Mouse (Mus musculus): ENCODE measurements at regions not wholly inside any gene's neighbourhood (a gene's known extent, or its start where the extent isn't known, plus 50 kb on each side); places are given as distances from the start of the nearest gene placed in this dataset.
A peak's percentile ranks its signal among the peaks of the same experiment; 100 is the strongest.

DNA sequence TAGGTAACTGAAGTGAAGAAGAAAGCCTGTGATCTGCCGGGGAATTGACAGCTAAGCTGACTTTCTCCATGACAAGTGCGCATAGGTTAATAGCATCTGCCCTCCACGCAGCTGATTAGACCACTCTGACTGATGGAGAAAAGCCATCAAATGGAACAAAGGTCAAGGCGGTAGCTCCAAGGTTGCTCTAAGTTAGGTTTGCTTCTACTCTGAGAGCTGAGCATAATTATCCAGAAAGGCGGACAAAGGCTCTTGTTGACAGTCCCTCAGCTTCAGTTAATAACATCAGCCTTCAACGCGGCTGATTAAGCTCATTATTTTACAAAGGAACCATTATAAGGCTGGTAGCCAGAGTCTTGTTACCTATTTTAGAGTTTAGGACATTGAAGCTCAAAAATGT lies 54.0 kb upstream of the Enpep start:
- no peak for DNase-seq

DNA sequence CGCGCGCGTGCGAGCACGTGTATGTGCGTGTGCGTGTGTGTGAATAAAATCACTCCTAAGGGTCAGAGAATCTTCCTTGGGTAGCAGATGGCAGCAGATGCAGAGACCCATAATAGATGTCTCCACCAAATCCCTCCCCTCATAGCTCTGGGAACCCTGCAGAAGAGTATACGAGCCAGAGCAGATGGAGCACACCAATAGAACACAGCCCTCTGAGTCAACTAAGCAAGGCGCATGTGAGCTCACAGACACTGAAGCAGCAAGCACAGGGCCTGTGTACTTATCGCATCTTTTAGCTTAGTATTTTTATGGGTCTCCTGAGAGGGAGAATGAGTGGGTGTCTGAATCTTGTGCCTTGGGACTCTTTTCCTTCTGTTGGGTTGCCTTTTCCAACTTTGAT lies 58.0 kb upstream of the Enpep start:
- no peak for DNase-seq

DNA sequence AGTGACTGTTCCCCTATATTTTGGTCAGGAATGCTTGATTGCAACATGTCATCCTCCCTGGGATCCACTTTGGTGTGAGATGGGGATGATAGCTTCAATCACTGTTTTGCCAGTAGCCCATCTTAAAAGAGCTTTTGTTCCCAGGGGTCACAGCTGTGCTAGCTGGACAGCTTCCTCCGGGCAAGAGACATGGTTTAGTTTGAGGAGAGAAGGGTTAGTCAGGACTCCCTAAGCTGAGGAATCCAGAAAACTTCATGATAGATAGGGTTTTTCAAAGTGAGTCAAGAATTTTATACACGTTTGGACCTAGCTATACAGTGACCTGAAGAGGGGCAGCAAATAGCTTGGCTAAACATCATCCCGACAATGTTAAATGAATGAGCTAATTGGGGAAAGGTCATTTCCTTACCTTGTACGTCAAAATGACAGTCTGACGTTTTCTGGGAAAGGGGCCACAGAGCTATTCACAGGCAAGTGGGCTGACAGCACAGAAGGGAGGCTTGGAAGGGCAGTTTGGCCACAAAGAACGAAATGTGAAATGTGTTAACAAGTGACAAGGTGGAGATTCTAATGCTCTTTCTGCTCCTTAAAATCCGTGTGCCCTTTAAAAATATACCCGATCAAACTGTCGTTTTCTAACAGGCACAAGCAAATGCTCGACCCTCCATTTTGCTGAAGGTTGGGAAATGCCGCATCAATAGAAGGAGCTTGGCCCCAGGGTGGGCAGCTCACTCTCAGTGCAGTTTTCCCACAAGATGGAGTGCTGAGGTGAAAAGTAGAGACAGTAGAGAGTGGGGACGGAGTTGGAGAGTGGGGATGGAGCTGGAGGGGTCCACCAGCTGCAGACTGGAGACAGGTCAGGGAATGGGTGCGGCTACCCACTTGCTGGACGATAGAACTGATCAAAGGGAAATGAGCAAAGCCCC lies 59.6 kb upstream of the Enpep start:
- DNase-seq = no peak

GRCm38 (mm10) chr3:129392814-129393804 lies 60.6 kb upstream of the Enpep start:
- DNase-seq = no peak

- DNase-seq = no peak
Measured at GRCm38 (mm10) chr3:129397481-129397880, 65.0 kb upstream of the Enpep start.

DNA sequence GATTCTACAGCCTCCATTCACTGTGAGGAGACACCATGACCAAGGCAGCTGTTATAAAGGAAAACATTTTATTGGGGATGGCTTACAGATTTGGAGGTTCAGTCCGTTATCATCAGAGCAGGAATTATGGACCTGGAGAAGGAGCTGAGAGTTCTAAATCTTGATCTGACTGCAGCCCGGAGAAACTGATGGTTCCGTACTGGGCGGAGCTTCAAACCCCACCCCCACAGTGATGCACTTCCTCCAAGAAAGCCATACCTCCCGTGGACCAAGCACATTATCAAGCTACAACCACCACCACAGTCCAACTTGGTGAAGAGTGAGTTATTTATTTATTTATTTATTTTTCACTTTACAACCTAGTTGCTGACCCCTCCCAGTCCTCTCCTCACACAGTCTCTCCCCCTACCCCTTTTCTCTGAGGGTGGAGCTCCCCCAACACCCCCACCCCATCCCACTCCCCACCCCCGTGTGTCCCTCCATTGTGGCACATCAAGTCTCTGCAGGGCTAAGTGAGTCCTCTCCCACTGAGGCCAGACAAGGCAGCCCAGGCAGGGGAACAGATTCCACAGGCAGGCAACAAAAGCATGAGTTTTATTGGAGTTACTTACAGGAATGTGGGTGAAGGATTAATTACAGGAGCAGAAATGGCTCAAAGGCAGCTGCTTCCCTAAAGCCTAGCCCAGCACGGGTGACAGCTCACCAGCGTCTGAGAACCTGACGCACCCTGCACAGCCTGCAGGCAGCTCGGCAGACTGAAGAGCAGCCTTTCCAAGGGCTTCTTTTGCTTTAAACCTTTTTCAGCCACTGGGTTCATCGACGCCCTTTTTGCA lies 67.8 kb upstream of the Enpep start:
- no peak for DNase-seq

DNA sequence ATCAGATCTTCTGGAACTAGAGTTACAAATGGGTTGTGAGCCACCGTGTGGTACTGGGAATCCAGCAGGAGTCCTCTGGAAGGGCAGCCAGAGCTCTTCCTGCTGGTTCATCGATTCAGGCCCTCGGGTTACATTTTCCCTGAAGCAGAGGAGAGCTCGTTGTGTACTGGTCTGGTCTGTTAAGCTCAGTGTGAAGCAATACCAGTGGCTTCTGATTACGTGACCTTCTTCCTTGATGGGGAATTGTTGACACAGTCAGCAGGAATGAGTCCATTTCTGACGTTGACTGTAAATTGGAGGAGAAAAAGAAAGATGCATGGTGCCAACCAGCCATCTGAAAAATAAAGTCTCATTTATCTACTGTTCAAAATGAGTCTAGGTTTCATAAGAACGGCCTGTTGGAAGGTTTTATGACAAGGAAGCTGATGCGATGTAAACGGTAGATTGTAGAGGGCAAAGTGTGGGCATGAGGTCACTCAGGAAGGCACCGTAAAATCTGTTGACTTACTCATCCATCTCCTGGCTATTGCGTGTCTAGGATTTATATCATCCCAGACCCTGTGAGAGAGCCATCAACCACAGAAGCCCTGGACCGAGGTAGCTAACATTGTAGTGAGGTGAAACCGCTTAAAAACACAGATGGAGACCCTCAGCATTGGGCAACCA lies 79.0 kb upstream of the Enpep start:
- DNase-seq = no peak

DNA sequence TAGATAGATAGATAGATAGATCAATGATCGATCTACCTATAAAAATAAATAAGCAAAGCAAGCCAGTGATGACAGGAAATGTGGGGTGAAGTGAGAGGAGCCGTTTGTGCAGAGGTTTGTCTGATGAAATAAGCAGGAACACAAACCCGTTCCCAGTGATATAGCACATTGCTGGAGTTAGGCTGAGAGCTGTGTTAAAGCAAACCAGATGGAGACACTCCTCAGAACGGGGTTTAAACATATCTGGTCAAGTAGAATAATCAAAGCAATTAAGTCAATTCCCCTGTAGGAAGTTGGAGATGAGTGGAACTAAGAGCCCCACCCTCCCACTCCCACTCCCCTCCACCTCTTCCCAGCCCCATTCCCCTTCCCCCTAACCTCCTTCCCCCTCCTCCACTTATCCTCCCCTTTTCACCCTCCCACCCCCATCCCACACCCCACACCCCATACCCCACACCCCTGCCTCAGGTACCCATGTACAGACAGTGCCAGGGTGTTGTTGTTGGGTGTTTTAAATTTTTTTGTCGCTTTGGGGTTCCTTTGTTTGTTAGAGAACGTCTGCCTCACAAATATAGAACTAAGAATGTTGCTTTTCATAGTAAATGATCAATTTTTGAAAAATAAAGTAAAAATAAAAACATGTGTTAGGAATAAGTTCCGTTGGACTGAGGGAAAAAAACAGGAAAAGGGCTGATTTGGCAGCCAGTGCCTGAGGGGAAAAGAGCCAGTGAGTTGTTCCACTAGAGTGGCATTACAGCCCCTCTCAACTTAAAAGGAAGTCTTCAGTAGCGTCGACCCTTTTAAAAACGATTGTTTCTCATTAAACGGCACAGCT lies 79.8 kb upstream of the Enpep start:
- DNase-seq = no peak

DNA sequence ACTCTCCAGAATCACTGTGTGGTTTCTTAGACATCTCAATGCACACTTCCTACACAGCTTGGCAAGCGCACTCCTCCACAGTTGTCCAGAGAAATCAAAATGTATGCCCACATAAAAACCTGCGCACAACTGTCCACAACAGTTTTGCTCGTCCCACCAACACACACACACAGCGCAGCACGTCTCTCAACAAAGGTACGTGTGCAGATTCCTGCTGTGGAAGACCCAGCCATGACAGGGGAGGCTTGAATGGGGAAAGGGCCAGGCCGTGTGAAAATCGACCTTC lies 80.4 kb upstream of the Enpep start:
- DNase-seq = no peak

- no peak for DNase-seq
Measured at GRCm38 (mm10) chr3:129415656-129416055, 83.1 kb upstream of the Enpep start.

GRCm38 (mm10) chr3:129416337-129416736 lies 83.8 kb upstream of the Enpep start:
- no peak for DNase-seq

DNA sequence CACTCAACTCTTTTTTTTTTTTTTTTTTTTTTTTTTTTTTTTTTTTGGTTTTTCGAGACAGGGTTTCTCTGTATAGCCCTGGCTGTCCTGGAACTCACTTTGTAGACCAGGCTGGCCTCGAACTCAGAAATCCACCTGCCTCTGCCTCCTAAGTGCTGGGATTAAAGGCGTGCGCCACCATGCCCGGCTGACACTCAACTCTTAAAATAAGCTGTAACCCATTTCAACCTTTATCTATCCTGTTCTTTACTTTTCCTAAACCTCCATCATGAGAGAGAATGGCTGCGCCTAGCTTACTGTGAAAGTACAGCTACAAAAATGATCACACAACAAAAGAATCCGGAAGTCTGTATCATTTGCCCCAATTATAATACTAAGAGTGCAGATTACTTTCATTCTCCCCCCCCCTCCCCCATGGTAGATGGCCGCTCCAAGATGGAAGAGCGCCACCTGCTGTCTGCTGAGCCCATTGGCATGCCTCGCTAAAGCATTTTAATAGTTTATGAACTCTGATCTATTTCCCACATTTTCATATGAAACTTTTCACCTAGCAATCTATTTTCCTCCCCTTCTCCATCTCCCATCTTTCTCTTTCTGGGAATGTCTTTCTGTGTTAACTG lies 89.2 kb upstream of the Enpep start:
- peak; percentile 62 for DNase-seq

DNA sequence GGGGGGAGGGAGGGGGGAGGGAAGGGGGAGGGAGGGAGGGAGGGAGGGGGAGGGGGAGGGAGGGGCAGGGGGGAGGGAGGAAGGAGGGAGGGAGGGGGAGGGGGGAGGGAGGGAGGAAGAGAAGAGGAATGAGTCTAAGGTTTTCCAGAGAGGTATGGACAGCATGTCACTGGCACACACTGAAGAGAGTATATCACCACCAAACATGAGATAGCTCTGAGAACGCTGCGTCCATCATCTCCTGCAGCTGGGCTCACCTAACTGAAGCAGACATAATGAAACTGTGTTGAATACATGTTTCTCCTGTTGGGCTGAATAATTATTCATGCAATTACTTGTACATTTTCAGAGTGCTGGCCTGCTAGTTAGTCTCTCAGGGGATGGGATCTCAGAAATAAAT lies 96.2 kb upstream of the Enpep start:
- no peak for DNase-seq

DNA sequence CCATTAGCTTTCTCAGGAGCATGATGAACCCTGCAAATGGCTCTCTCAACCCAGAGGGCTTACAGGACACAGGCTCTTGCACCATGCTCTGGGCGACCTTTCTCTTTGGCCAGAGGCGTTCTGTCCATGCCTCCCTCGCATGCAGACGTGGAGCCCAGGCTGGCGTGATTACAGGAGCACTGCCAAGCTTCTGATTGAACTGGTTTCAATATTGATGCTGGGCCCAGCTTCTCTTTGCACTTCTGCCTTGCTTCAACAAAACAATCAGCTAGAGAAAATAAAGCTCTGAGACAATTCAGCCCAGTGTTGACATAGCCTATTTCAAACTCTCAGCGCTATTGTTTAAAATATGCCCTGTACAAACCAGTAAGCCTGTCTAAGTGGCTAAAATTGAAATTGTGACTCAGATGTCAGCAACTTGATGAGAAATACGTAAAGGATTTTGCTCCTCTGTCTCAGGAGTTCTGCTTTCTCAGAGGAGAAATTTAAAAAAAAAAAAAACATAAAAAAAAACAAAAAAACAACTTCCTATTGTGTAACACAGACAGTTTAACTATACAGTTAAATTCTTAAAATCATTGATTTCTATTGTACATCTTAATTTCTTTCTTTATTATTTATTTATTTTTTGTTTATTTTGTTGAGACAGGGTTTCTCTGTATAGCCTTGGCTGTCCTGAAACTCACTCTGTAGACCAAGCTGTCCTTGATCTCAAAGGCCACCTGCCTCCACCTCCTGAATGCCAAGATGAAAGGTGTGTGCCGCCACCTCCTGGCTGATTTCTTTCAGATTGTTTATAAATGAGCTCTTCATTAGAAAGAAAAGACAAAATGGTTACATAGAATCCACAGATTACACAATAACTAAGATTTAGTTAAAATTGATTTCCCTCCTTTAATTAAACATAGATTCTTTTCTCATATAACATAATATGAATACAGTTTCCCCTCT lies 96.9 kb upstream of the Enpep start:
- peak; percentile 5 for DNase-seq

- no peak for DNase-seq
Measured at GRCm38 (mm10) chr3:129434056-129434455, 98.1 kb upstream of the Elovl6 start.

- no peak for DNase-seq
Measured at GRCm38 (mm10) chr3:129437687-129438086, 94.5 kb upstream of the Elovl6 start.

DNA sequence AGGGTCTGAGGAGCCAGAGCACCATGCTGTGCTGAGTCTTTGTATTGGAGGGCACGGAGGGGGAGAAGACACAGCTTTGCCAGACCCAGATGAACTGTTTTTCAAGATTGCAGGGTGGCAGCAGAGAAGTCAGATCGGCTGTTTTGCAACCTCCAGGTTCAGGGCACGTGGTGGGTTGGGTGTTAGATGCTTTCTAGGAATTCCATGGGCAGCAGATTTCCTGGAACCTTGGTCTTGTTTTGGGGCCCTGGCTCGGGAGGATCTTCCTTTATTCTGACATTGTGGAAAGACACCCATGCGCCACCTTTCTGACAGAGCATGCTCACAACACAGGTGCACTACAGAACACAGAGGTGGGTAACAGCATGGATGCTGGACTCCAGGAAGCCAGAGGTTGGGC lies 89.4 kb upstream of the Elovl6 start:
- no peak for DNase-seq

GRCm38 (mm10) chr3:129444221-129444620 lies 87.9 kb upstream of the Elovl6 start:
- no peak for DNase-seq

DNA sequence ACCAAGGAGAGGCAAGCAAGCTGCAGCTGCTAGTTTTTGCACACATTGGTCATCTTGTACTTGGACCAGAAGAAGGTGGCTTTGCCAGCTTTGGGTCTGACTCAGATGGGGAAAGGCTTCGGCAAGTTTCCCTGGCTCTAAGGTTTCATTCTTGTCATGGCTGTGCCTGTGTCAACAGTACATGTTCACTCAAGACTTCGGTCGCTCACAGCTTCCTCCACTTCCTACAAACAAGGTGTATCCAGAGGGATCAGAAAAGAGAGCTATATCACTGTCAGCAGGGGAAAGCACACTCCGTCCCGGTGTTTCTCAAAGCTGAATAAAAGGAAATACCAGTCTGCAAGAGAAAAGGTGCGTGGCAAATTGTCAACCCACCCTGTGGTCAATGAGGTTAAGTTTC lies 86.2 kb upstream of the Elovl6 start:
- no peak for DNase-seq

DNA sequence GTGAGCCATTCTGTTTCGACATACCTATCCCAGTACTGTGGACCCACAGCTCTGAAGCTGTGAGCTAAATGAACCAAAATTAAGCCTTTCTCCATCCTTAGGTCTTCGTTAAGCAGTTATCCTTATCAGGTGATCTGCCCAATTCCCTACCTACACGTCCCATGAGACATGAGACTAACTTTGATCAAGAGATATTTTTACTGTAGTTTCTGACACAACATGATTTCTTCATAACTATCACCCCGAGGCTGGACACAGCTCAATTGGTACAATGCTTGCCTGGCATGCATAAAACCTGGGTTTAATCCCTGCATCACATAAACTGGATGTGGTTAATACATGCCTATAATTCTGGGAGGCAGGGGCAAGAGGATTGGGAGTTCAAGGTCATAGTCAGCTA lies 82.2 kb upstream of the Elovl6 start:
- DNase-seq = no peak

All from lung, postnatal 14 days (tissue).